Comparison of ENCODE assay signal across 8 mouse cellular contexts in the genomic region with DNA sequence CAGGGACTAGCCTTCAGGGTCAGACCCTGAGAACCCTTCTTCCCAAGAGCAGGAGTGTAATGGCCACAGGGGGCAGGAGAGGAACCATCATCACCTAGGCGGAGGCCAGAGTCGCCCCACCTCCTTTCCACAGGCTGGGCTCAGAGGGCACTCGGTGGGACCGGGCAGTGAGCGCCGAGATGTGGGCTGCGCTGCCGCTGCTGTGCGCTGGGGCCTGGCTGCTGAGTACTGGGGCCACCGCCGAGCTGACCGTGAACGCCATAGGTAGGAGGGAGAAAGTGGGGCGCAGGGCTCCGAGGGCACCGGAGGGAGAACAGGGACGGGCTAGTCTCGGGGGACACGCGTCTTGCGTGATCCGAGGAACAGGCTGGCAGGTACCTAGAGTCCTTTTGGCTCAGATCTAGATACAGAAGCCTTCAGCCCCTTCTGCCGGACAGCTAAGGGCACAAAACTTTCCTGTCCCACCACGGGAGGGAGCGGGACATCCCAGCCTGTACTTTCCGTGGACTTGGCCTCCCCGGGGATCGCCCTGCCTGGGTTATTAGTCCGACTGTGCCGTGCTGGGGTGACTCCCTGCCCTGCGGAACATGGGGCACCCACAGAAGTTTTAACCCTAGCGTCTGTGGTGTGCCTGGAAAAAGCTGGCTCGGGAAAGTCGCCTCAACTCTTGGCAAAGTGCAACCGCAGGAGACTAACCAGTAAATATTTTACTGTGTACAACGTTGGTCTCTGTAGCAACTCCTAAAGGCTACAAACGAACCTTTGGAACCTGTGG. TPM values are rescaled to one million over a fixed set of nuclear protein-coding genes. Genes with fewer than 3 reads are reported as not detected.
DNase-seq lines count a peak whose midpoint lies in the region; ATAC-seq and TF ChIP-seq lines count a peak whose summit lies in the region.

No protein-coding gene starts in this region.

- H3K9ac ChIP-seq in ES-Bruce4 (ENCODE audit: low read depth, poor library complexity, severe bottlenecking) = peak overlapping the region; percentile 65
- H3K9ac ChIP-seq in hindbrain, embryonic 15.5 days = peak overlapping the region; percentile 11; the same call in 1 of the 2 replicates
- peak overlapping the region; percentile 66 for H3K9ac ChIP-seq in limb, embryonic 14.5 days (ENCODE audit: low read depth, low read length, severe bottlenecking)
- peak overlapping the region; percentile 61 for H3K9ac ChIP-seq in midbrain, embryonic 13.5 days (replicated peaks)

- DNase-seq in adrenal gland, postnatal 4 days (ENCODE audit: low spot score in 2 of 2) = peak; percentile 53 to 67
- peak; percentile 74 for DNase-seq in gastrocnemius, adult 2 months
- peak; percentile 59 for DNase-seq in limb, embryonic 14.5 days (ENCODE audit: low spot score)
- DNase-seq in spleen, adult 18-20 months = peak; percentile 73 to 79
- no peak for DNase-seq in frontal cortex, postnatal 25 days (ENCODE audit: low spot score in 2 of 2)

- TF ChIP-seq CTCF in ES-Bruce4 (IDR thresholded peaks at IDR 0.05; ENCODE audit: low read depth, low read length) = peak; percentile 16
- peak; percentile 52 for TF ChIP-seq CTCF in gastrocnemius, adult 2 months (IDR thresholded peaks at IDR 0.05)

- WGBS in hindbrain, embryonic 15.5 days = 2% methylated on average over 37 of the region's 37 CpGs
- WGBS in limb, embryonic 14.5 days = under 1% methylated on average over 28 of the region's 37 CpGs
- under 1% methylated on average over 37 of the region's 37 CpGs for WGBS in midbrain, embryonic 13.5 days

- peaks cover 1% of the 10 kb centered on the region; the same call in 1 of the 2 replicates for H3K27me3 ChIP-seq in ES-Bruce4 (ENCODE audit: control insufficient read depth, insufficient read depth, low read length, poor library complexity, severe bottlenecking)
- H3K27me3 ChIP-seq in hindbrain, embryonic 15.5 days = no peaks in the 10 kb centered on the region
- no peaks in the 10 kb centered on the region for H3K27me3 ChIP-seq in limb, embryonic 14.5 days (ENCODE audit: control insufficient read depth, insufficient read depth, low read length)
- H3K27me3 ChIP-seq in midbrain, embryonic 13.5 days = peaks cover 4% of the 10 kb centered on the region; the same call in 1 of the 2 replicates

- no peaks in the 10 kb centered on the region for H3K36me3 ChIP-seq in ES-Bruce4 (ENCODE audit: control insufficient read depth, insufficient read depth, low read length, poor library complexity, severe bottlenecking)
- H3K36me3 ChIP-seq in hindbrain, embryonic 15.5 days = no peaks in the 10 kb centered on the region
- H3K36me3 ChIP-seq in limb, embryonic 14.5 days (ENCODE audit: control insufficient read depth, insufficient read depth, low read length) = no peaks in the 10 kb centered on the region
- no peaks in the 10 kb centered on the region for H3K36me3 ChIP-seq in midbrain, embryonic 13.5 days

- no peaks in the 10 kb centered on the region for H3K9me3 ChIP-seq in ES-Bruce4 (replicated peaks; ENCODE audit: control insufficient read depth, insufficient read depth, low read length, poor library complexity, severe bottlenecking)
- H3K9me3 ChIP-seq in hindbrain, embryonic 15.5 days = no peaks in the 10 kb centered on the region
- no peaks in the 10 kb centered on the region for H3K9me3 ChIP-seq in limb, embryonic 14.5 days (ENCODE audit: control insufficient read depth, low read length)
- H3K9me3 ChIP-seq in midbrain, embryonic 13.5 days = no peaks in the 10 kb centered on the region

- ATAC-seq in hindbrain, embryonic 15.5 days (ENCODE audit: low FRiP score, low read depth) = peak; percentile 78
- peak; percentile 71 for ATAC-seq in limb, embryonic 14.5 days (ENCODE audit: low FRiP score, low read depth)
- peak; percentile 96 for ATAC-seq in midbrain, embryonic 13.5 days

- TF ChIP-seq EP300 in ES-Bruce4 (IDR thresholded peaks at IDR 0.05; ENCODE audit: insufficient read depth, low read depth, low read length) = no peak

- H3K4me3 ChIP-seq in ES-Bruce4 (ENCODE audit: low read depth, low read length) = peak overlapping the region; percentile 67
- peak overlapping the region; percentile 83 for H3K4me3 ChIP-seq in gastrocnemius, adult 2 months
- H3K4me3 ChIP-seq in hindbrain, embryonic 15.5 days = peak overlapping the region; percentile 37
- H3K4me3 ChIP-seq in limb, embryonic 14.5 days (replicated peaks; ENCODE audit: low read length) = peak overlapping the region; percentile 49
- peak overlapping the region; percentile 44 for H3K4me3 ChIP-seq in midbrain, embryonic 13.5 days (replicated peaks)

- no peak for TF ChIP-seq POLR2A in ES-Bruce4 (IDR thresholded peaks at IDR 0.05; ENCODE audit: insufficient read depth, low read length)
- no peak for TF ChIP-seq POLR2A in limb, embryonic 14.5 days (IDR thresholded peaks at IDR 0.05; ENCODE audit: borderline replicate concordance, extremely low read depth, insufficient read depth, insufficient read length)

- peak overlapping the region; percentile 66 for H3K4me2 ChIP-seq in hindbrain, embryonic 15.5 days
- peak overlapping the region; percentile 97 for H3K4me2 ChIP-seq in limb, embryonic 14.5 days (replicated peaks; ENCODE audit: low read depth, low read length, severe bottlenecking)
- H3K4me2 ChIP-seq in midbrain, embryonic 13.5 days (replicated peaks) = peak overlapping the region; percentile 84

- no peaks in the 10 kb centered on the region for H3K4me1 ChIP-seq in ES-Bruce4 (ENCODE audit: control insufficient read depth, insufficient read depth, low read length)
- peaks cover 9% of the 10 kb centered on the region for H3K4me1 ChIP-seq in hindbrain, embryonic 15.5 days (replicated peaks)
- no peaks in the 10 kb centered on the region; the same call in 1 of the 2 replicates for H3K4me1 ChIP-seq in limb, embryonic 14.5 days (ENCODE audit: control insufficient read depth, insufficient read depth, low read length)
- peaks cover 10% of the 10 kb centered on the region for H3K4me1 ChIP-seq in midbrain, embryonic 13.5 days (replicated peaks)

- intact Hi-C loops in gastrocnemius, adult 2 months (cut with DNase I) = no loop called here

- no peak overlapping the region for H3K27ac ChIP-seq in ES-Bruce4 (ENCODE audit: insufficient read depth, low read length)
- H3K27ac ChIP-seq in gastrocnemius, adult 2 months = peak overlapping the region; percentile 82
- no peak overlapping the region for H3K27ac ChIP-seq in hindbrain, embryonic 15.5 days (replicated peaks)
- H3K27ac ChIP-seq in limb, embryonic 14.5 days (replicated peaks; ENCODE audit: low read depth, low read length) = no peak overlapping the region
- H3K27ac ChIP-seq in midbrain, embryonic 13.5 days = no peak overlapping the region

RNA-seq across cellular contexts. Expression of a gene that starts 0.6 kb away (rescaled TPM):
- polyA plus RNA-seq in ES-Bruce4 (2011; ENCODE audit: insufficient read depth, insufficient read length, low read depth, missing spikeins) = 3.1 and 4.9 TPM in 2 replicates
- 100 to 1,000 TPM; 178 to 210 TPM for total RNA-seq in adrenal gland, postnatal 4 days (2021)
- total RNA-seq in gastrocnemius, adult 2 months (2021) = 10 to 100 TPM in 1 of 2 experiments, 1 to 10 TPM in 1; 9.9 to 13.5 TPM
- 27.3 and 31.1 TPM in 2 replicates for polyA plus RNA-seq in hindbrain, embryonic 15.5 days (2015; fragmentation: Nextera tagmentation; extraction: Ambion mirVana)
- polyA plus RNA-seq in limb, embryonic 14.5 days (2012; rRNA removed) = 17.7 and 20.4 TPM in 2 replicates
- polyA plus RNA-seq in limb, embryonic 14.5 days (2014; fragmentation: Nextera tagmentation; extraction: Ambion mirVana) = 37.8 and 40.3 TPM in 2 replicates
- polyA plus RNA-seq in midbrain, embryonic 13.5 days (2015; fragmentation: Nextera tagmentation; extraction: Ambion mirVana) = 13.4 and 13.9 TPM in 2 replicates

Comparison
In these comparisons a context has a peak if more than half of its experiments do, and no peak if none do; other contexts are left out.
1. H3K9ac ChIP-seq: peak in every context shown above with its lines; median percentile 66 in limb, embryonic 14.5 days; 65 in ES-Bruce4; 61 in midbrain, embryonic 13.5 days; 11 in hindbrain, embryonic 15.5 days.
2. DNase-seq: peak in adrenal gland, postnatal 4 days (2 of 2), gastrocnemius, adult 2 months (single experiment), limb, embryonic 14.5 days (single experiment) and spleen, adult 18-20 months (2 of 2); none in frontal cortex, postnatal 25 days (0 of 2).
3. Peak in every context shown above with its lines, with median percentiles within 50 percentile points of each other: H3K4me3 ChIP-seq, ATAC-seq and H3K4me2 ChIP-seq.